Mouse (Mus musculus) gastrocnemius, postnatal 25 days (tissue): ENCODE results near the gene Rab24. TPM values are rescaled to one million over a fixed set of nuclear protein-coding genes. Genes with fewer than 3 reads are reported as not detected.

Experiments used
- DNase-seq: peaks from one replicate; pipeline ENCODE4 v3.0.0; 2022
- total RNA-seq, 2 experiments: library from RNA; stranded (reverse); gene quantifications; 1 replicate in 1 of 2; 2 replicates in 1 of 2; pipeline ENCODE4 v1.2.3; 2021

Rab24 gene
- total RNA-seq, 2 experiments from 2014 or later: 29.0 to 30.2 TPM

- peak; percentile 26 for DNase-seq
Measured at GRCm38 (mm10) chr13:55329109-55329682, 7.5 kb upstream of the Rab24 start.

- DNase-seq: no peak
Measured at GRCm38 (mm10) chr13:55328641-55329040, 6.9 kb upstream of the Rab24 start.

- DNase-seq: no peak
Measured at GRCm38 (mm10) chr13:55328171-55328570, 6.4 kb upstream of the Rab24 start.

- DNase-seq: peak; percentile 81
Measured at GRCm38 (mm10) chr13:55327633-55328032, 5.9 kb upstream of the Rab24 start.

GRCm38 (mm10) chr13:55327169-55327568 lies 5.4 kb upstream of the Rab24 start:
- DNase-seq: no peak

- DNase-seq: no peak
Measured at GRCm38 (mm10) chr13:55325596-55325995, 3.9 kb upstream of the Rab24 start.

- DNase-seq: no peak
Measured at GRCm38 (mm10) chr13:55322130-55322825, 532 bp upstream of the Rab24 start.

- no peak for DNase-seq
Measured at GRCm38 (mm10) chr13:55319931-55320533, 1.7 kb downstream of the Rab24 start, which contains the start of gene Prelid1. Gene Prelid1 (plus strand): TSS chr13:55320500.

GRCm38 (mm10) chr13:55318351-55318750 lies 3.4 kb downstream of the Rab24 start:
- DNase-seq: no peak

- no peak for DNase-seq
Measured at GRCm38 (mm10) chr13:55314891-55315412, 6.8 kb downstream of the Rab24 start.

GRCm38 (mm10) chr13:55313051-55313450 lies 8.7 kb downstream of the Rab24 start:
- no peak for DNase-seq

GRCm38 (mm10) chr13:55312028-55312630 lies 9.6 kb downstream of the Rab24 start:
- DNase-seq: no peak

GRCm38 (mm10) chr13:55300913-55301312 lies 20.8 kb downstream of the Rab24 start:
- DNase-seq: no peak

GRCm38 (mm10) chr13:55296760-55297159 lies 25.0 kb downstream of the Rab24 start:
- DNase-seq: no peak

GRCm38 (mm10) chr13:55288854-55289253 lies 32.9 kb downstream of the Rab24 start:
- no peak for DNase-seq

- no peak for DNase-seq
Measured at GRCm38 (mm10) chr13:55277646-55278045, 44.1 kb downstream of the Rab24 start.

GRCm38 (mm10) chr13:55277203-55277602 lies 44.5 kb downstream of the Rab24 start:
- no peak for DNase-seq

Other genes starting within 250 kb of the Rab24 start
- 10 to 100 TPM; 12.4 to 12.6 TPM for gene Uimc1, start 221.6 kb downstream of the Rab24 start, total RNA-seq
- 10 to 100 TPM in 1 of 2 experiments, 1 to 10 TPM in 1; 8.9 to 13.4 TPM for gene Zfp346, start 216.6 kb downstream of the Rab24 start, total RNA-seq
- gene Gm17617, start 188.4 kb downstream of the Rab24 start, total RNA-seq: not detected
- 1 to 10 TPM; 2.4 to 3.1 TPM for gene Fgfr4, start 169.3 kb downstream of the Rab24 start, total RNA-seq
- 10 to 100 TPM; 46.0 to 51.2 TPM for gene Nsd1, start 112.2 kb downstream of the Rab24 start, total RNA-seq
- 10 to 100 TPM; 23.9 to 30.5 TPM for gene Prelid1, start 1.4 kb downstream of the Rab24 start, total RNA-seq
- 1 to 10 TPM in 1 of 2 experiments, under 1 TPM in 1; 0.72 to 1.5 TPM for gene Mxd3, start 7.9 kb upstream of the Rab24 start, total RNA-seq
- 10 to 100 TPM; 35.1 to 35.7 TPM for gene Lman2, start 40.8 kb upstream of the Rab24 start, total RNA-seq
- gene Rgs14, start 47.8 kb upstream of the Rab24 start, total RNA-seq: under 1 TPM; 0.15 to 0.35 TPM
- gene Slc34a1, start 76.2 kb upstream of the Rab24 start, total RNA-seq: not detected
- not detected for gene Pfn3, start 93.3 kb upstream of the Rab24 start, total RNA-seq
- gene F12, start 104.8 kb upstream of the Rab24 start, total RNA-seq: not detected
- 10 to 100 TPM in 1 of 2 experiments, 1 to 10 TPM in 1; 9.3 to 10.2 TPM for gene Grk6, start 123.1 kb upstream of the Rab24 start, total RNA-seq
- under 1 TPM; 0.51 to 0.79 TPM for gene Prr7, start 142.3 kb upstream of the Rab24 start, total RNA-seq
- gene Dbn1, start 166.2 kb upstream of the Rab24 start, total RNA-seq: 10 to 100 TPM; 10.3 to 16.1 TPM
- 100 to 1,000 TPM; 544 to 627 TPM for gene Pdlim7, start 191.7 kb upstream of the Rab24 start, total RNA-seq
- gene Dok3, start 207.3 kb upstream of the Rab24 start, total RNA-seq: 1 to 10 TPM in 1 of 2 experiments, under 1 TPM in 1; 1.00 to 1.0 TPM
- 1 to 10 TPM; 8.1 to 9.0 TPM for gene Ddx41, start 214.7 kb upstream of the Rab24 start, total RNA-seq
- 10 to 100 TPM; 11.4 to 11.7 TPM for gene Fam193b, start 249.2 kb upstream of the Rab24 start, total RNA-seq